Mouse (Mus musculus): ENCODE data around the gene Polr2e. TPM values are rescaled to one million over a fixed set of nuclear protein-coding genes. Genes with fewer than 3 reads are reported as not detected.
"Not testable (repeated sequence)": the region's sequence is repeated elsewhere in the genome, so short reads cannot be mapped to it uniquely, and the experiment has no call there.

The Polr2e gene
- total RNA-seq, 2 experiments from 2014 or later, result 86.6 to 91.0 TPM

DNA sequence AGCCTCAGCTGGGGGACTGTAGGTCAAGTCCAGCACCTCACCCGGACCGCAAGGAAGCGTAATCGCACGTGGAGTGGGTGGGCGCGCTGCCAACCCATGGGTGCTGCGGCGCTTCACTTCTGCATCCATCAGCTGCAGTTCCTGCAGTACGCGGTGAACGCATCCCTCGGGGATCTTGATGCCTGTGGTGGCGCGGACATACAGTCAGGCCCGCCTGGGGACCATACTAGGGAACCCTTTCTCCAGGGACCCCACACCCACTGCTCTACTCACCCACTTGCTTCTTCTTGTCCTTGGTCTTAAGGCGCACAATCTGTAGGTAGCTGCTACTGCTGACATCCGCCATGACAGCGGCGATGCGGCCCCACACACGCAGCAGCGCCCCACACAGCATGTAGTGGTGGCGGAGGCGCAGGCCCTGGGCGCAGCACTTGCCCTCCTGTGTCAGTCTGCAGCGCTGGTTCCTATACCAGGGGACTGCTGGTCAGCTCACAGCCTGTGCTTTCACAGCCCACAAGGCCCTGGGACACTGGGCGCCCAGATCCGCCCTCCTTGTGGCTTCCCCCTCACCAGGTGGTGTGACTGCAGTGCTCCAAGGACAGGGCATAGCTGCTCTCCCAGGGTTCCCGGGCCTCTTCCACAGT is 18.2 kb upstream of the Polr2e start:
- peak in 1 of 2 experiments; percentile 27 for DNase-seq (ENCODE audit: extremely low spot score in 1 of 2, low spot score in 1 of 2)

- no peak for DNase-seq (ENCODE audit: extremely low spot score in 1 of 2, low spot score in 1 of 2)
Observed at GRCm38 (mm10) chr10:80056976-80057682, 17.5 kb upstream of the Polr2e start.

GRCm38 (mm10) chr10:80056506-80056905 is 16.9 kb upstream of the Polr2e start:
- DNase-seq (ENCODE audit: extremely low spot score in 1 of 2, low spot score in 1 of 2), result no peak

DNA sequence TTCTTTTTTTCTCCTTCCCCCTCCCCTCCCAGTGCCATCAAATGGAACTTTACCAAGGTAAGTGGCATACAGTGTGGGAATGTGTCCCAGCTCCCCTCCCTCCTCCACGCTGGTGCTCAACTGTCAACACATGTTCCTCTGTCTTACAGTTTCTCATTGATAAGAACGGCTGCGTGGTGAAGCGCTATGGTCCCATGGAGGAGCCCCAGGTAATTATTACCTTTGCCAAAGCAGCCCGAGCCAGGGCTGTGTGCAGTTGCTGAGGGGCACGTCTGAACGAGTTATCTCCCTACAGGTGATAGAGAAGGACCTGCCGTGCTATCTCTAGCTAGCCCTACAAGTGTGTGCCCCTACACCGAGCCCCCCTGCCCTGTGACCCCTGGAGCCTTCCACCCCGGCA is 16.3 kb upstream of the Polr2e start:
- DNase-seq (ENCODE audit: extremely low spot score in 1 of 2, low spot score in 1 of 2), result no peak

- no peak for DNase-seq (ENCODE audit: extremely low spot score in 1 of 2, low spot score in 1 of 2)
Observed at GRCm38 (mm10) chr10:80055364-80055763, 15.8 kb upstream of the Polr2e start.

- not testable (repeated sequence) for DNase-seq (ENCODE audit: extremely low spot score in 1 of 2, low spot score in 1 of 2)
Observed at GRCm38 (mm10) chr10:80054911-80055310, 15.3 kb upstream of the Polr2e start.

- DNase-seq (ENCODE audit: extremely low spot score in 1 of 2, low spot score in 1 of 2), result peak; percentile 40 to 63
Observed at GRCm38 (mm10) chr10:80053831-80054815, 14.5 kb upstream of the Polr2e start.

- DNase-seq (ENCODE audit: extremely low spot score in 1 of 2, low spot score in 1 of 2), result peak; percentile 92 to 93
Observed at GRCm38 (mm10) chr10:80053259-80053780, 13.7 kb upstream of the Polr2e start.

- no peak for DNase-seq (ENCODE audit: extremely low spot score in 1 of 2, low spot score in 1 of 2)
Observed at GRCm38 (mm10) chr10:80052374-80052764, 12.8 kb upstream of the Polr2e start.

DNA sequence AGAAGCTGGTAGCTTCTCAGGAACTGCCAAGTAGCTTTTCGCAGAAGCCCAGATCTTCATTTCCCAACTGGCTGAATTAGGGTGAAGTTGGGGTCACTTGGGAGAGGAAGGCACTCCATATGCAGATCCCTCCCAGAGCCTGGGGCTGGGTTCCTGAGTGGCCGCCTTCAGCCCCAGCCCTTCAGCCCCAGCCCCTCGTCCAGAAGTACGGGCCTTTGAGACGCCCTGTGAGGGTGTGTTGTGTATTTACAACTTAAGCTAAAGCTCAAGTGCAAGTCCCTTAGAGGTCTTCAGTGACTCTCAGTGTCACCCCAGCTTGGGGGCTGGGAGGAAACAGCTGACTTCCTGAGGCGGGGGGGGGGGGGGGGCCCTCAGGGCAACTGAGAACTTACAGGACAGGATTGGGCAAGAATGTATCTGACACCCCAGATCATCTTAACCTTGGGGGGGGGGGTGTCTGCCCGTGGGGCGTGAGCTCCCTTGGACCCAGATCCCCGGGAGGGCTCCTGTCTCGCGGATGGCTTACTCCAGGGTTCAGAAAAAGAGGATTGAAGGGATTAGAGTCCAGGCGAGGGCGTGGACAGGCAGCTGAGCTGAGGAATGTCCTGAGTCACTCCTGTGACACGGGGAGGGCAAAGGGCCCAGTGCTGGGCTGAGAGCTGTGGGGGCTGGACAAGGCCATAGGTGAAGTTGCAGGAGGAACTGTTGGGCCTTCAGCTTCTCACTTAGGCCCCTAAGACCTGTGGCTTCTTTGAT is 12.2 kb upstream of the Polr2e start:
- DNase-seq (ENCODE audit: extremely low spot score in 1 of 2, low spot score in 1 of 2), result no peak

DNA sequence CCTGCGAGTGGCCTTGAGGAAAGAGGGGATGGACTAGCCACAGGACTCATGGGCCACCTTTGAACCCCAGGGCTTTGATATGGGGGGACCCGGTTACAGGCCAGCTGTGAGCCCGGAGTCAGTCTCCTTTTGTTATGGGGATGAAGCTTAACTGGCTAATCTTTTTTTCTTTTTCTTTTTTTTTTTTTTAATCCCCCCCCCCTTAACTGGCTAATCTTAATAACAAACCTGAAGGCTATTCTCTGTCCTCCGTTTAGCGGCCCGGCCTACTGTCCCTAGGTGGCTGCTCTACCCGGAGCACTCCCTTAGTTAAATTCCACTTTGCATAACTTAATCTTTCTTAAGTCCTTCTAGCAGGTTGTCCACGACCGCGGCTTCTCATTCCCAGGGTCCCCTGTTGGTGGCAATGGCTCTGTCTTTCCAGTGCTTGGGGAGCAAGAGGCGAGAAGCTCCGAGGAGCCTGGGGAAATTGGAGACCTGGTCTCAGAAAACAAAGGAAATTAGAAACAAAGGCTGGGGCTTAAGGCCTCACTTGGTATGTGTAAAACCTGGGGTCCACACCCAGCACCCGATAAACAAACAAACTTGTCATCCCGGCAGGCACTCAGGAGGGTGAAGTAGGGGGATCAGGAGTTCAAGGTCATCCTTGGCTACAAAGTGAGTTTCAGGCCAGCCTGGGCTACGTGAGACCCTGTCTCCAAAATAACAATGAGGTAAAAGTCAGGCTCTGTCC is 11.5 kb upstream of the Polr2e start:
- no peak for DNase-seq (ENCODE audit: extremely low spot score in 1 of 2, low spot score in 1 of 2)

GRCm38 (mm10) chr10:80050244-80050643 is 10.6 kb upstream of the Polr2e start:
- no peak for DNase-seq (ENCODE audit: extremely low spot score in 1 of 2, low spot score in 1 of 2)

DNA sequence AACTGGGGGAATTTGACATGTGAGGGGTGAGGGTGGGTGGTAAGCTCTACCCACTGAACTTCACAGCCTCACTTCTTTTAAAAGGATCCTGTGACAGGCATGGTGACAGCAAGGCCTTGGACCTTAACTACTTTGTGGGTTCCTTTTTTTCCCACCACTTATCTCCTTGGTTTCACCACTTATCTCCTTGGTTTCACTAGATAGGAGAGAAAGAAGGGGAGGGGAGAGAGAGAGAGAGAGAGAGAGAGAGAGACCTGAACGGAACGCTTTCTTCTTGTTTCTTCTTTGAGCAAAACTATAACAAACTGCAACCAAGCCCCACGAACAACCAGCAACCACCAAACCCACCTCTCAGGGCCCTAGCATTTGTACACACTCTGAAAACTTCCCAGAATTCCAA is 9.2 kb upstream of the Polr2e start:
- no peak for DNase-seq (ENCODE audit: extremely low spot score in 1 of 2, low spot score in 1 of 2)

GRCm38 (mm10) chr10:80048396-80048795 is 8.8 kb upstream of the Polr2e start:
- no peak for DNase-seq (ENCODE audit: extremely low spot score in 1 of 2, low spot score in 1 of 2)

DNA sequence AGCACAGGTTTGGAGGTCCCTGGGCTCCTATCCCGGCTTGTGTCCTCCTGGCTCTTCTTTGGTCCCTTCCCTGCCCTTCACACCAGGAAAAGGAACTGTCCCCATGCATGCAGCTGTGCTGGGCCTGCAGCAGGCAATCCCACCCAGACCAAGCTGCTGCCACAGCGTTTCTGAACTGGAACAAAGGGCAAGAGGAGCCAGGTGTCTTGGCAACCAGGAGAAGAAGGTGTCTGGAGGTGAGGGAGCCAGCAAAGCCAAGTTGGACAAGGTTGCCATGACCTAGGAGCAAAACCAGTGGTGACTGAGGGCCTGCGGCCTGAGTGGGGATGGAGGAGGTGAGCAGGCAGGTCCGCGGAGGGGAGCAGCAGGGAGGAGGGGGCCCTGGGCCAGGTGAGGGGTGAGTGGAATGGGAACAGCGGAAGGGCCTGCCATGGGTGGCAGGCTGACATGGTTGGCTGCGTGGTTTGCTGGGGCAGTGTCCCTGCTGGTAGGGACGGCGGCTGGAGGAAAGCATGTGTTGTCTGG is 7.5 kb upstream of the Polr2e start, which contains the start of gene Gpx4:
Gpx4 (plus strand) TSS at position 126 of the 525 bp plus-strand sequence.
- no peak for DNase-seq (ENCODE audit: extremely low spot score in 1 of 2, low spot score in 1 of 2)

GRCm38 (mm10) chr10:80045766-80046165 is 6.2 kb upstream of the Polr2e start:
- DNase-seq (ENCODE audit: extremely low spot score in 1 of 2, low spot score in 1 of 2), result no peak

DNA sequence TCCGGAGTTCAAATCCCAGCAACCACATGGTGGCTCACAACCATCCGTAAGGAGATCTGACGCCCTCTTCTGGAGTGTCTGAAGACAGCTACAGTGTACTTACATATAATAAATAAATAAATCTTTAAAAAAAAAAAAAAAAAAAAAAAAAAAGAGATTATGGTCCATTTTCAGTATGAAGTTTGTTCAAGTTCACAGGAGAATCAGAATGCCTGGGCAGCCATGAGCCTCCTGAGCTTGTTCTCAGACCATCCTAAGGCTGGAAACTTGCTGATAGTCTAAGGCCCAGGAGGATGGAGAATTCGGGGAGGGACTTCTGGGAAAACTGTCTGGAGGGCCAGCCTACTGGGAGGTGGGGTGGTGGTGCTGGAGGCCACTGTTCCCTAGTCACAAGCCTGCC is 5.8 kb upstream of the Polr2e start:
- not testable (repeated sequence) for DNase-seq (ENCODE audit: extremely low spot score in 1 of 2, low spot score in 1 of 2)

GRCm38 (mm10) chr10:80044087-80044486 is 4.5 kb upstream of the Polr2e start:
- no peak for DNase-seq (ENCODE audit: extremely low spot score in 1 of 2, low spot score in 1 of 2)

All from layer of hippocampus, postnatal 25 days (tissue).